Mouse (Mus musculus): ENCODE data around the gene Gm37240. TPM values are rescaled to one million over a fixed set of nuclear protein-coding genes. Genes with fewer than 3 reads are reported as not detected.

Gm37240 gene
- polyA plus RNA-seq, 1 experiment from 2014 or later = 3.3 TPM

DNA sequence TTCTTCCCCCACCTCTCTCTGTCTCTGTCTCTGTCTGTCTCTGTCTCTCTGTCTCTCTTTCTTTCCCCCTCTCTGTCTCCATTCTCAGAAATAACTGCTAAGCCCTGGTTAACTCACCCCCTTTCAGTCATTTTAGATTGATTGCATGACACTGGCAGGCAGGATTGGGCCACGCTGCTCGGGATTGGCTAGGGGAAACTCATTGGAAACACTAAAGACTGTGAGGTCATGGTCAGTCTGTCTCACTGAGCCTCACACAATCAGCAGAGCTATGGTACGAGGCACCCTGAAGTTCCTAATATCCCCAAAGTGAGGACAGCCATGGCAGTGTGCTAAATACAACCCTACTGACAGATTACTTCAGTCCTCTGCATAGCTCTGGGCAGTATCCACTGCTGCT, 650.8 kb downstream of the Gm37240 start:
- no peaks in the 10 kb centered on the region for H3K9me3 ChIP-seq (ENCODE audit: control insufficient read depth)
- ATAC-seq = no peak

DNA sequence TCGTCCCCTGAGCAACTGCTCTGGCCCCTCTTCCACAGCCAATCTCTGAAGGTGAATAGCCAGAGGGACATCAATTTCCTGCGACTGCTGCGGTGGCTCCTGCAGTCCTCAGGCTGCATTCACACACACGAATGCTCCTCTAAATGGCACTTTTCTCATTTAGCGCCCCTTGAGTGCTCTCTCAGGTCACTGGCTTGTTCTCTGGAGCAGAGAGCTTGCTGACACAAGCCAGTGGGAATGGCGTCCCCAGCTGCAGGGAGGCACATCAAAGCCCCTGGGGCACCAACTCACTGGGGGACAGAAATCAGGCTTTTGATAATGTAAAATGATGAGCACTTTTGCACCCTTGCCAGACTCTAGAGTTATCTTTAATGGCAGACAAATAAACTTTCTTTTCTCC, 654.5 kb downstream of the Gm37240 start:
- ATAC-seq = no peak
- H3K36me3 ChIP-seq (ENCODE audit: control insufficient read depth, insufficient read depth) = no peaks in the 10 kb centered on the region
- H3K4me1 ChIP-seq (replicated peaks; ENCODE audit: control insufficient read depth, insufficient read depth, low read length) = no peaks in the 10 kb centered on the region
- no peaks in the 10 kb centered on the region for H3K9me3 ChIP-seq (ENCODE audit: control insufficient read depth)
- no peak overlapping the region for H3K27ac ChIP-seq (ENCODE audit: low read depth, low read length)
- no peak overlapping the region for H3K4me3 ChIP-seq (ENCODE audit: low read depth, low read length)
- H3K9ac ChIP-seq (ENCODE audit: low read depth, low read length) = no peak overlapping the region
- TF ChIP-seq CTCF (IDR thresholded peaks at IDR 0.05; ENCODE audit: low read depth) = no peak
- no peaks in the 10 kb centered on the region for H3K27me3 ChIP-seq (replicated peaks; ENCODE audit: control insufficient read depth, insufficient read depth, low read length)
- WGBS = 57% methylated on average over 6 of the region's 6 CpGs
- no peak overlapping the region for H3K4me2 ChIP-seq (replicated peaks; ENCODE audit: low read depth)

More for the DNA sequence above, 650.8 kb downstream of the Gm37240 start:
- Histone ChIP-seq H3K9ac (ENCODE audit: low read depth, low read length) (no peak overlapping the region), H3K27ac (ENCODE audit: low read depth, low read length) (no peak overlapping the region), H3K4me3 (ENCODE audit: low read depth, low read length) (no peak overlapping the region), H3K27me3 (replicated peaks; ENCODE audit: control insufficient read depth, insufficient read depth, low read length) (no peaks in the 10 kb centered on the region), H3K4me2 (replicated peaks; ENCODE audit: low read depth) (no peak overlapping the region), H3K4me1 (replicated peaks; ENCODE audit: control insufficient read depth, insufficient read depth, low read length) (no peaks in the 10 kb centered on the region), H3K36me3 (ENCODE audit: control insufficient read depth, insufficient read depth) (no peaks in the 10 kb centered on the region)
- 79% methylated on average over 3 of the region's 3 CpGs for WGBS
- no peak for TF ChIP-seq CTCF (IDR thresholded peaks at IDR 0.05; ENCODE audit: low read depth)

DNA sequence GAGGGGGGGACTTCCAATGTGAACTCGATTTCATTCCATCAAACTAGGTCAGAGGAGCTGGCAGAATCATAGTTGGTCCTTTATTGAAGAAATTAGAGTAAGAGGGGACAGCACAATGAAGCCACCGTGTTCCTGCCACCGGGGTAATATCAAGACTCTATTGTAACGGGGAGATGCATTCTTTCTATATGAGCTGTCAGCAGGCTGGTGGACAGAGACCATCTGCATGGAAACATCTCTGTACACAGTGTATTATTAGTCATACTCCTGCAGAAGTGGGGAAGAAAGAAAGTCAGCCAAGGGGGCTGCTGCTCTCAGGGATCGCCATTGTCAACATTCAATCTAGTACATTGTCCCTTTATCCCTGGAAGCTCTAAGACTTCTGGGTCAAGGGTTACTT, 665.3 kb downstream of the Gm37240 start:
- Histone ChIP-seq H3K36me3 (ENCODE audit: control insufficient read depth, insufficient read depth) (no peaks in the 10 kb centered on the region), H3K27me3 (replicated peaks; ENCODE audit: control insufficient read depth, insufficient read depth, low read length) (no peaks in the 10 kb centered on the region), H3K9me3 (ENCODE audit: control insufficient read depth) (no peaks in the 10 kb centered on the region), H3K4me3 (ENCODE audit: low read depth, low read length) (no peak overlapping the region), H3K27ac (ENCODE audit: low read depth, low read length) (no peak overlapping the region), H3K4me1 (replicated peaks; ENCODE audit: control insufficient read depth, insufficient read depth, low read length) (no peaks in the 10 kb centered on the region), H3K4me2 (replicated peaks; ENCODE audit: low read depth) (no peak overlapping the region), H3K9ac (ENCODE audit: low read depth, low read length) (no peak overlapping the region)
- 66% methylated on average over 5 of the region's 5 CpGs for WGBS
- TF ChIP-seq CTCF (IDR thresholded peaks at IDR 0.05; ENCODE audit: low read depth) = no peak
- no peak for ATAC-seq

DNA sequence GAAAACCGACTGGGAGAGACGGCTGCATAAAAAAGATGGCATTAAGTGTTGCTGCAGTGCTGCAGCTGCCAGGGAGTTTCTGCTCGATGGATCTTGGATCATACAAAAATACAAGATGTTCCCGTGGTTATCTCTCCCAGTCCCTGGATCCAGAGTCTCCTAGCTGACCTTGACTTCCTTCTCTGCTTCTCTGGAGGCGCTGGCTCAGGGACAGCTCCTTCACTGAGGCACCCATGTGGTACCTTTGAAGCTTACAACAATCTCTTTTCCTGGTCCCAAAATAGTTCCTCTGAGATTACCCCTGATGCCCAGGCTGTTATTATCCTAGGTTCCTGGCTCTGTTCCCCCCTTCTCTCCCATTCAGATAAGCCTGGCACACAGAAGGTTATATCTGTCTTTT, 672.4 kb downstream of the Gm37240 start:
- 78% methylated on average over 5 of the region's 5 CpGs for WGBS

DNA sequence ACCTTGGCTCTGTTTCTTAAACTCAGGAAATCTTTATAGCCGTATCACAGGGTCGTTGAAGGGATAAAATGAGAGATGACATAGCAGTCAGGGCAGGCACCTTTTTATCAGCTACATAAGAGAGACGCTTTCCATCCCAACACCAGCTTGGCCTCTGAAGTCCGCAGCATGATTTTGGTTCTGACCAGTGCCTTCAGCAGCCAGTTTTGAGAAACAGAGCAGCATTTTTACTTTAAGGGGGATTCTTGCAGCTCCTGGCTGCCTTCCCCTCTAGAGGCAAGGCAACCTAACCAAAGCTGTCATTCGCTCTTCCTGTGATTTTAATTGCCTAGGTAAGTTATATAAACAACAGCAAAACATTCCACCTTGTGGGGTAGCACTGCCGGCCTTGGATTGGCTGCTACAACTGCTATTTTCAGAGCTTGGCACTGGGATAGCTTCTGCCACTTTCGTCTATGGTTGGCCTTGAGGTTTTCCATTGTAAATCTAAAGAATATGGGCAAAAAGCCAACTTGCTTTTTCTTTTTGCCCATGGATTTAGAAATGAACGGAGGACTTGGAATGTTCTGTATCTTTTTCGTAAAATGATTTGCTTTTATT, 674.5 kb downstream of the Gm37240 start:
- no peak overlapping the region for H3K9ac ChIP-seq (ENCODE audit: low read depth, low read length)
- ATAC-seq = no peak
- H3K4me2 ChIP-seq (replicated peaks; ENCODE audit: low read depth) = no peak overlapping the region
- no peak for TF ChIP-seq CTCF (IDR thresholded peaks at IDR 0.05; ENCODE audit: low read depth)
- no peaks in the 10 kb centered on the region for H3K9me3 ChIP-seq (ENCODE audit: control insufficient read depth)
- no peaks in the 10 kb centered on the region for H3K4me1 ChIP-seq (replicated peaks; ENCODE audit: control insufficient read depth, insufficient read depth, low read length)
- H3K36me3 ChIP-seq (ENCODE audit: control insufficient read depth, insufficient read depth) = no peaks in the 10 kb centered on the region
- no peak overlapping the region for H3K27ac ChIP-seq (ENCODE audit: low read depth, low read length)
- H3K27me3 ChIP-seq (replicated peaks; ENCODE audit: control insufficient read depth, insufficient read depth, low read length) = no peaks in the 10 kb centered on the region
- H3K4me3 ChIP-seq (ENCODE audit: low read depth, low read length) = no peak overlapping the region
- 55% methylated on average over 9 of the region's 9 CpGs for WGBS

More for the DNA sequence above, 672.4 kb downstream of the Gm37240 start:
- no peak for ATAC-seq
- Histone ChIP-seq H3K27ac (ENCODE audit: low read depth, low read length) (no peak overlapping the region), H3K9ac (ENCODE audit: low read depth, low read length) (no peak overlapping the region), H3K4me3 (ENCODE audit: low read depth, low read length) (no peak overlapping the region), H3K4me1 (replicated peaks; ENCODE audit: control insufficient read depth, insufficient read depth, low read length) (no peaks in the 10 kb centered on the region), H3K9me3 (ENCODE audit: control insufficient read depth) (no peaks in the 10 kb centered on the region), H3K36me3 (ENCODE audit: control insufficient read depth, insufficient read depth) (no peaks in the 10 kb centered on the region), H3K4me2 (replicated peaks; ENCODE audit: low read depth) (no peak overlapping the region), H3K27me3 (replicated peaks; ENCODE audit: control insufficient read depth, insufficient read depth, low read length) (no peaks in the 10 kb centered on the region)
- no peak for TF ChIP-seq CTCF (IDR thresholded peaks at IDR 0.05; ENCODE audit: low read depth)

DNA sequence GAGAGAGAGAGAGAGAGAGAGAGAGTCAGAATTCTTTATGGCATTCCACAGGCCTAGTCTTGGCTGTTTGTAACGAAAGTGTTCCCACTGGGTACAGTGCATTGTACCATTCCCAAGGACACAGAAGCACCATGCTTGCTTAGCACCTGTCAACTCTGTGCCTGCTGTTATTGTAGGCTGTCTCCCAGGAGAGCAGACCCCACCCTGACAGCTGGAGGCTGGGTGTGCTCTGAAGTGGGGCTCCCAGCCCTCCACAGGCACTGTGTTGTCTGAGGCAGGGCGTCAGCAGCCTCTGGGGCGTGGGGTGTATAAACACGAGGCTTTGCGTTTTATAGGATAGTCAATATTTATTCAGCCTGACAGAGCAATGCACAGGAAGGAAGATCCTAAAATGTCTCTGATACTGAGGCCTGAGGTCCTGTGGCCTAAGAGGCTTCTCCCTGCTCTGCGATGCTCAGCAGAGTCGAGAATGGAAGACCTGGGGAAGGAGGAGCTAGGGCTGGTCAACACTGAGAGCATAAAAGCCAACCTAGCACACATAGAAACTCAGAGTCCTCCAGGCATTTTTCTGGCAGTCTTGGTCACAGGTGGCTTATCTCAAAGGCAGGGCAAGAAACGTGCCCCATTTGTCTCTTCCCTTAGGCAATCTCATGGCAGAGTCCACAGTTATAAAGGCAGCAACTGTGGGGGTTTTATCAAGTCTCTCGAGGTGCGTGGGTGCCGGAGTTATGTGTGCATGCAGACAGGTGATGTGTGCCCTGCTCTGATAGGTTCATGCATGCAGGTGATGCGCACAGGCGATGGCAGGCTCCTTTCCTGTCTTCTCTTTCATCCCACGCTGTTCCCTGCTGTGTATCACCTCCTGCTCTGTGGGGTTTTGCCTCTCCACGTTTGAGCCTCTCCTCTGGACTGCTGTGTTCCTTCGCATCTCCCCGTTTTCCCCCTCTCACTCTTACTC, 677.2 kb downstream of the Gm37240 start:
- no peak for TF ChIP-seq CTCF (IDR thresholded peaks at IDR 0.05; ENCODE audit: low read depth)
- Histone ChIP-seq H3K27me3 (replicated peaks; ENCODE audit: control insufficient read depth, insufficient read depth, low read length) (no peaks in the 10 kb centered on the region), H3K9ac (ENCODE audit: low read depth, low read length) (no peak overlapping the region), H3K27ac (ENCODE audit: low read depth, low read length) (no peak overlapping the region), H3K4me3 (ENCODE audit: low read depth, low read length) (no peak overlapping the region), H3K4me2 (replicated peaks; ENCODE audit: low read depth) (no peak overlapping the region), H3K4me1 (replicated peaks; ENCODE audit: control insufficient read depth, insufficient read depth, low read length) (no peaks in the 10 kb centered on the region), H3K9me3 (ENCODE audit: control insufficient read depth) (no peaks in the 10 kb centered on the region), H3K36me3 (ENCODE audit: control insufficient read depth, insufficient read depth) (no peaks in the 10 kb centered on the region)
- 40% methylated on average over 17 of the region's 17 CpGs for whole genome bisulfite sequencing
- ATAC-seq = peak; percentile 91

All from intestine, postnatal 0 days (tissue).